Mouse (Mus musculus) cerebellum, postnatal 36 days (tissue): ENCODE results near the gene Slc25a25.
A peak's percentile ranks its signal among the peaks of the same experiment; 100 is the strongest.

ENCODE experiments used
- DNase-seq, 2 experiments: peaks; one replicate each; pipeline ENCODE4 v3.0.0; 2021 to 2022; ENCODE audit warnings: mixed read lengths in 2 of 2

Slc25a25 gene

GRCm38 (mm10) chr2:32458300-32458699 lies 7.1 kb upstream of the Slc25a25 start:
- no peak for DNase-seq

GRCm38 (mm10) chr2:32455101-32455500 lies 3.9 kb upstream of the Slc25a25 start:
- no peak for DNase-seq

GRCm38 (mm10) chr2:32454633-32455032 lies 3.4 kb upstream of the Slc25a25 start:
- DNase-seq = no peak

- DNase-seq = no peak
Observed at GRCm38 (mm10) chr2:32453641-32454303, 2.5 kb upstream of the Slc25a25 start.

- peak in 1 of 2 experiments; percentile 38 for DNase-seq
Observed at GRCm38 (mm10) chr2:32452441-32452971, 1.3 kb upstream of the Slc25a25 start.

GRCm38 (mm10) chr2:32451870-32452372 lies 676 bp upstream of the Slc25a25 start:
- peak; percentile 97 to 98 for DNase-seq

- DNase-seq = no peak
Observed at GRCm38 (mm10) chr2:32449761-32450754, 1.2 kb downstream of the Slc25a25 start, which contains the start of gene Naif1. Gene Naif1 (plus strand): TSS chr2:32450457.

GRCm38 (mm10) chr2:32448480-32448879 lies 2.8 kb downstream of the Slc25a25 start:
- DNase-seq = no peak

GRCm38 (mm10) chr2:32447264-32447936 lies 3.8 kb downstream of the Slc25a25 start:
- no peak for DNase-seq

GRCm38 (mm10) chr2:32445535-32445934 lies 5.7 kb downstream of the Slc25a25 start:
- DNase-seq = no peak

GRCm38 (mm10) chr2:32441550-32441949 lies 9.7 kb downstream of the Slc25a25 start:
- no peak for DNase-seq

- DNase-seq = no peak
Observed at GRCm38 (mm10) chr2:32440632-32441031, 10.6 kb downstream of the Slc25a25 start.

- DNase-seq = no peak
Observed at GRCm38 (mm10) chr2:32440164-32440563, 11.1 kb downstream of the Slc25a25 start.

- no peak for DNase-seq
Observed at GRCm38 (mm10) chr2:32439177-32439576, 12.1 kb downstream of the Slc25a25 start.

GRCm38 (mm10) chr2:32438733-32439132 lies 12.5 kb downstream of the Slc25a25 start:
- DNase-seq = no peak

- no peak for DNase-seq
Observed at GRCm38 (mm10) chr2:32437612-32438166, 13.6 kb downstream of the Slc25a25 start.

GRCm38 (mm10) chr2:32436686-32437372 lies 14.4 kb downstream of the Slc25a25 start:
- DNase-seq = no peak

- peak; percentile 91 to 95 for DNase-seq
Observed at GRCm38 (mm10) chr2:32430701-32431676, 20.3 kb downstream of the Slc25a25 start.

GRCm38 (mm10) chr2:32429215-32429891 lies 21.9 kb downstream of the Slc25a25 start:
- no peak for DNase-seq

GRCm38 (mm10) chr2:32428262-32428722 lies 23.0 kb downstream of the Slc25a25 start:
- no peak for DNase-seq
